Mouse (Mus musculus) embryo, embryonic 11.5 days (tissue): ENCODE data around the gene Slc25a33.

Source experiments
- DNase-seq: peaks from one replicate; pipeline ENCODE4 v3.0.0-alpha.2; 2012; ENCODE audit warnings: low read depth, low spot score

Gene Slc25a33

GRCm38 (mm10) chr4:149696189-149696971, 77.7 kb downstream of the Slc25a33 start:
- DNase-seq, result no peak
